8 mouse cellular contexts compared by ENCODE assay signal in the genomic region with DNA sequence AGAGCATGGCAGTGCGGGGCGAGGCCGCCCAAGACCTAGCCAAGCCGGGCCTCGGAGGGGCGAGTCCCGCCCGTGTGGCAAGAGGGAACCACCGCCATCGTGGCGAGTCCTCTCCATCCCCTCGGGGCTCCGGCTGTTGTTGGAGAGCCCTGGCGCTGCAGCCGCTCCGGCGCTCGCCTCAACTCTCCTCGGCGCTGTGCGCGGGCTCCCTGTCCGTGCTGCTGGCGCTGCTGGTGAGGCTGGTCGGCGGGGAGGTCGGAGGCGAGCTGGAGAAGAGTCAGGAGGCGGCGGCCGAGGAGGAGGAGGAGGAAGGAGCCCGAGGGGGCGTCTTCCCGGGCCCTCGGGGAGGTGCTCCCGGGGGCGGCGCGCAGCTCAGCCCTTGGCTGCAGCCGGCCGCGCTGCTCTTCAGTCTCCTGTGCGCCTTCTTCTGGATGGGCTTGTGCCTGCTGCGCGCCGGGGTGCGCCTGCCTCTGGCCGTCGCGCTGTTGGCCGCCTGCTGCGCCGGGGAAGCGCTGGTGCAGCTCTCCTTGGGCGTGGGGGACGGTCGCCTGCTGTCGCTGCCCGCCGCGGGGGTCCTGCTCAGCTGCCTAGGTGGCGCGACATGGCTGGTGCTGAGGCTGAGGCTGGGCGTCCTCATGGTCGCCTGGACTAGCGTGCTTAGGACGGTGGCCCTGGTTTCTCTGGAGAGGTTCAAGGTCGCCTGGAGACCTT. TPM values are rescaled to one million over a fixed set of nuclear protein-coding genes. Genes with fewer than 3 reads are reported as not detected.
DNase-seq lines count a peak whose midpoint lies in the region; ATAC-seq and TF ChIP-seq lines count a peak whose summit lies in the region.

No protein-coding gene starts in this region.

- no peaks in the 10 kb centered on the region for H3K9me3 ChIP-seq in embryonic facial prominence, embryonic 10.5 days
- no peaks in the 10 kb centered on the region for H3K9me3 ChIP-seq in intestine, postnatal 0 days (ENCODE audit: control insufficient read depth)
- H3K9me3 ChIP-seq in limb, embryonic 10.5 days (replicated peaks): no peaks in the 10 kb centered on the region
- no peaks in the 10 kb centered on the region for H3K9me3 ChIP-seq in midbrain, embryonic 12.5 days

- no peaks in the 10 kb centered on the region for H3K36me3 ChIP-seq in embryonic facial prominence, embryonic 10.5 days (replicated peaks)
- H3K36me3 ChIP-seq in intestine, postnatal 0 days (ENCODE audit: control insufficient read depth, insufficient read depth): no peaks in the 10 kb centered on the region
- no peaks in the 10 kb centered on the region for H3K36me3 ChIP-seq in limb, embryonic 10.5 days
- no peaks in the 10 kb centered on the region for H3K36me3 ChIP-seq in midbrain, embryonic 12.5 days

- peak; percentile 66 for TF ChIP-seq CTCF in intestine, postnatal 0 days (IDR thresholded peaks at IDR 0.05; ENCODE audit: low read depth)

- under 1% methylated on average over 68 of the region's 68 CpGs for WGBS in embryonic facial prominence, embryonic 10.5 days
- 1% methylated on average over 56 of the region's 68 CpGs for WGBS in intestine, postnatal 0 days
- WGBS in limb, embryonic 10.5 days: 0% methylated on average over 66 of the region's 68 CpGs
- WGBS in midbrain, embryonic 12.5 days: under 1% methylated on average over 65 of the region's 68 CpGs

- H3K27me3 ChIP-seq in embryonic facial prominence, embryonic 10.5 days (replicated peaks; ENCODE audit: low read depth, poor library complexity, severe bottlenecking): peaks cover 47% of the 10 kb centered on the region
- no peaks in the 10 kb centered on the region for H3K27me3 ChIP-seq in intestine, postnatal 0 days (replicated peaks; ENCODE audit: control insufficient read depth, insufficient read depth, low read length)
- H3K27me3 ChIP-seq in limb, embryonic 10.5 days (ENCODE audit: low read depth, poor library complexity, severe bottlenecking): peaks cover 25% of the 10 kb centered on the region
- peaks cover 51% of the 10 kb centered on the region for H3K27me3 ChIP-seq in midbrain, embryonic 12.5 days

- peak overlapping the region; percentile 80 for H3K4me3 ChIP-seq in embryonic facial prominence, embryonic 10.5 days
- peak overlapping the region; percentile 82 for H3K4me3 ChIP-seq in intestine, postnatal 0 days (ENCODE audit: low read depth, low read length)
- H3K4me3 ChIP-seq in limb, embryonic 10.5 days: peak overlapping the region; percentile 79
- H3K4me3 ChIP-seq in midbrain, embryonic 12.5 days: peak overlapping the region; percentile 63

- H3K9ac ChIP-seq in intestine, postnatal 0 days (ENCODE audit: low read depth, low read length): peak overlapping the region; percentile 78
- H3K9ac ChIP-seq in midbrain, embryonic 12.5 days (replicated peaks): peak overlapping the region; percentile 62

- peaks cover 50% of the 10 kb centered on the region for H3K4me1 ChIP-seq in embryonic facial prominence, embryonic 10.5 days
- H3K4me1 ChIP-seq in intestine, postnatal 0 days (replicated peaks; ENCODE audit: control insufficient read depth, insufficient read depth, low read length): peaks cover 3% of the 10 kb centered on the region; the same call in 1 of the 2 replicates
- peaks cover 59% of the 10 kb centered on the region for H3K4me1 ChIP-seq in limb, embryonic 10.5 days
- H3K4me1 ChIP-seq in midbrain, embryonic 12.5 days: peaks cover 7% of the 10 kb centered on the region

- DNase-seq in layer of hippocampus, adult 11-12 months (ENCODE audit: low spot score): peak; percentile 11
- DNase-seq in layer of hippocampus, adult 9-10 months (ENCODE audit: low spot score): no peak
- DNase-seq in embryonic facial prominence, embryonic 10.5 days (ENCODE audit: low spot score): peak; percentile 79
- DNase-seq in heart, adult 11 months: peak; percentile 99
- DNase-seq in limb, embryonic 10.5 days (ENCODE audit: low spot score): peak; percentile 80
- peak; percentile 6 to 9 for DNase-seq in spleen, postnatal 36 days (ENCODE audit: low spot score in 2 of 2)

- H3K4me2 ChIP-seq in intestine, postnatal 0 days (replicated peaks; ENCODE audit: low read depth): peak overlapping the region; percentile 84
- H3K4me2 ChIP-seq in midbrain, embryonic 12.5 days (replicated peaks): peak overlapping the region; percentile 98

- peak overlapping the region; percentile 90 for H3K27ac ChIP-seq in embryonic facial prominence, embryonic 10.5 days (replicated peaks)
- H3K27ac ChIP-seq in intestine, postnatal 0 days (ENCODE audit: low read depth, low read length): peak overlapping the region; percentile 91
- peak overlapping the region; percentile 87 for H3K27ac ChIP-seq in limb, embryonic 10.5 days
- peak overlapping the region; percentile 25; the same call in 1 of the 2 replicates for H3K27ac ChIP-seq in midbrain, embryonic 12.5 days (replicated peaks)

- ATAC-seq in intestine, postnatal 0 days: peak; percentile 82
- ATAC-seq in midbrain, embryonic 12.5 days (ENCODE audit: low FRiP score, low read depth): peak; percentile 89

RNA-seq across cellular contexts. Expression of a gene that starts 0.7 kb away (rescaled TPM):
- polyA plus RNA-seq in embryonic facial prominence, embryonic 10.5 days (2016; fragmentation: Nextera tagmentation; extraction: Ambion mirVana): 1.3 and 2.0 TPM in 2 replicates
- polyA plus RNA-seq in intestine, postnatal 0 days (2015; fragmentation: Nextera tagmentation; extraction: Ambion mirVana): 17.6 and 18.6 TPM in 2 replicates
- polyA plus RNA-seq in limb, embryonic 10.5 days (2016; fragmentation: Nextera tagmentation; extraction: Ambion mirVana): 2.8 and 3.0 TPM in 2 replicates
- 2.6 and 2.7 TPM in 2 replicates for polyA plus RNA-seq in midbrain, embryonic 12.5 days (2016; fragmentation: Nextera tagmentation; extraction: Ambion mirVana)

Comparison
In these comparisons a context has a peak if more than half of its experiments do, and no peak if none do; other contexts are left out.
1. H3K27ac ChIP-seq: peak in every context shown above with its lines; median percentile 91 in intestine, postnatal 0 days; 90 in embryonic facial prominence, embryonic 10.5 days; 87 in limb, embryonic 10.5 days; 25 in midbrain, embryonic 12.5 days.